Mouse (Mus musculus) erythroblast, embryonic 14.5 days (primary cell): ENCODE results near the gene Klhl25.

ENCODE experiments used
- GATA1 ChIP-seq: IDR thresholded peaks from 2 replicates; pipeline ENCODE4 v1.6.1; 2012; ENCODE audit warnings: low read length, inconsistent platforms, mixed read lengths
- TAL1 ChIP-seq: IDR thresholded peaks from 3 replicates; pipeline ENCODE4 v1.6.1; 2012; ENCODE audit warnings: low read length, inconsistent platforms, mixed read lengths

- no peak for TF ChIP-seq TAL1
- no peak for TF ChIP-seq GATA1
These were observed 51.0 kb downstream of the Klhl25 start for GRCm38 (mm10) chr7:75899102-75899501.
